Mouse (Mus musculus) bone marrow macrophage, adult 2 months (primary cell): ENCODE measurements at regions not wholly inside any gene's neighbourhood (a gene's known extent, or its start where the extent isn't known, plus 50 kb on each side); places are given as distances from the start of the nearest gene placed in this dataset.

ENCODE experiments used
- CTCF ChIP-seq: IDR thresholded peaks from 2 replicates; pipeline ENCODE4 v1.5.1; 2012; ENCODE audit warnings: low read depth, mild to moderate bottlenecking, low read length, moderate library complexity
- POLR2A ChIP-seq: IDR thresholded peaks from 2 replicates; pipeline ENCODE4 v1.6.1; 2012; ENCODE audit warnings: mild to moderate bottlenecking, low read depth, low read length, borderline replicate concordance

DNA sequence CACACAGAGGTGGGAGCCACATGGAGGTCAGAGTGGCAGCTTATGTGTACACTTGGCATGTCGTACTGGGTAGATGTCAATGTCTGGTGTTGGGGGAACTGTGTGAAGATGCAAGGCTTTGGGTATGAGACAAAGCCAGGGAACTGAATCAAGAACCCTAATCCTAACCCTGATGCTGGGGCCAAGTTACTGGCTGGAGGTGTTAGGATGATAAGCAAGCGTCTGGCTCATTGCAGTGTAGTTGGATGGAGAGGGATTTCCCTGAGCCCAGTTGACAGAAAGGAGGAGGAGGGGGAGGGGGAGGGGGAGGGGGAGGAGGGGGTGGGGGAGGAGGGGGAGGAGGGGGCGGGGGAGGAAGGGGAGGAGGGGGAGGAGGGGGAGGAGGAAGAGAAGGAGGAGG is 426.3 kb downstream of the Lrig3 start:
- TF ChIP-seq CTCF (no peak), POLR2A (no peak)
